Mouse (Mus musculus): ENCODE data around the gene Armh3. TPM values are rescaled to one million over a fixed set of nuclear protein-coding genes. Genes with fewer than 3 reads are reported as not detected.

Gene Armh3
- total RNA-seq, 1 experiment: 8.0 TPM

DNA sequence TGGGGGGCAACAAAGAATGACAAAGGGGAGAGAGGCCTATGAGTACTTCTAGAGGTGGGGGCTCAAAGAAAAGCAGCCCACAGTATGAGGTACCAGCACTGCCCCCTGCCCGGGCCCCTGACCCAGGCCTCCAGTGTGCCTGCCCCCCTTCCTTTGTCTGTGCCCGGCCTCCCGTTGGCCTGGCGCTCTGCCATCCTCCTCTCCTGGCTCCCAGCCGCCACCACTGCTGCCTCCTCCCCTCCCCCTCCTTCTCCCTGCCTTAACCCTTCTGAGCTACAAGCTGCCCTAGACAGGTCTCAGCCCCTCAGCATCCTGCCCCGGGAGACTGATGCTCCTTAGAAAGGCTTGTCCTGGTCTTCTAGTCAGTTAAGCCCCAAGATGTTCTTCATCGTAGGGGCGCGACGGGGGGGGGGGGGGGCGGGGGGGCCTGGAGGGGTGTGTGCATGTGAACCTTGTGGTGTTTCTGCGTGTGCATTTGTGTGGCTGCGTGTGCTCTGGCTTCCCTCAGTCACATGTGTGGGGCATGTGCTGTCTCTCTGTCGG lies 43.7 kb upstream of the Armh3 start:
- TF ChIP-seq CHD2 (IDR thresholded peaks at IDR 0.05; ENCODE audit: low read depth, low read length) (no peak), ZC3H11A (IDR thresholded peaks at IDR 0.05; ENCODE audit: borderline replicate concordance, low read depth, low read length) (no peak), MAFK (IDR thresholded peaks at IDR 0.05; ENCODE audit: insufficient read depth, low read depth, low read length) (no peak), HCFC1 (IDR thresholded peaks at IDR 0.05; ENCODE audit: borderline replicate concordance, insufficient read depth, low read length) (no peak), ZNF384 (IDR thresholded peaks at IDR 0.05; ENCODE audit: low read depth, low read length) (no peak)
- peaks cover 3 to 9% of the 10 kb centered on the region in 2 experiments for H3K4me1 ChIP-seq (ENCODE audit: control insufficient read depth in 2 of 2, insufficient read depth in 2 of 2, low read length in 2 of 2, poor library complexity in 1 of 2)
- H3K9me3 ChIP-seq (ENCODE audit: control insufficient read depth, insufficient read depth, low read depth, low read length): no peaks in the 10 kb centered on the region
- H3K9ac ChIP-seq (ENCODE audit: insufficient read depth, low read depth, low read length, poor library complexity, severe bottlenecking): peak overlapping the region; percentile 67
- DNase-seq (ENCODE audit: low read depth, low spot score): no peak
- peak overlapping the region; percentile 30; the same call in 1 of the 2 replicates for H3K27ac ChIP-seq (ENCODE audit: insufficient read depth, low read depth, low read length, poor library complexity, severe bottlenecking)
- peaks cover 6% of the 10 kb centered on the region; the same call in 1 of the 2 replicates for H3K36me3 ChIP-seq (ENCODE audit: control insufficient read depth, insufficient read depth, low read length, poor library complexity, severe bottlenecking)
- in situ Hi-C loops (cut with MboI; ENCODE audit: low sequenced_read_pairs in 2 of 2, unreplicated experiment in 2 of 2): no loop called here
- peak overlapping the region; percentile 28 to 96; a peak in 3 of 4 replicates for H3K4me3 ChIP-seq (ENCODE audit: insufficient read depth in 1 of 2, low read depth in 1 of 2, low read length in 2 of 2, poor library complexity in 1 of 2, severe bottlenecking in 1 of 2)

DNA sequence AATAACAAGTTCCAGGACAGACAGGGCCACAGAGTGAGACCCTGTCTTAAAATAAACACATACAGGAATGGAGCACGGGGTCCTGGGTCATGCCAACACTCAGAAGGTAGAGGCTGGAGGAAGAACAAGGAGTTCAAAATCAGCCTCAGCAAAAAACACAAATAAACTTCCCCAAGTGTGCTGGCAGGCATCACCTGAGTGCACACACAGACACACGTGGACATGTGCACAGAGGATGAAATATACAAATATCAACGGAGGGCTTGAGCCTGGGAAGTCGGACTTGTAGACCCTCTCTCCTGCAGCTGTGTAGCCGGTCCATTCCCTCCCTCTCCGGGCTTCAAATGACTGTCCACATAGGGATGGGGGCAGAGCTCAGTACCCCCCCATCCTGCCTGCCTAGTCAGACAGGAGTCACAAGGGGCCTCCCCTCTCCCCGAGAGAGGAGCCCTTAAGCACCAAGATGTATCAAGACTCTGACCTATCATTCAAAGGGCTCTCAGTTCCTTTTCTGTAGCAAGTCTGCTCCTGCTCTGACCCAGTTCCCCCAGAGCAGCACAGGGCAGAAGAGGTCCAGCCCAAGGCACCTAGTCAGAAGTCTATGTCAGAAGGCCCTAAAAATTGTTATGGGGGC lies 43.1 kb upstream of the Armh3 start:
- no peak for DNase-seq (ENCODE audit: low read depth, low spot score)

DNA sequence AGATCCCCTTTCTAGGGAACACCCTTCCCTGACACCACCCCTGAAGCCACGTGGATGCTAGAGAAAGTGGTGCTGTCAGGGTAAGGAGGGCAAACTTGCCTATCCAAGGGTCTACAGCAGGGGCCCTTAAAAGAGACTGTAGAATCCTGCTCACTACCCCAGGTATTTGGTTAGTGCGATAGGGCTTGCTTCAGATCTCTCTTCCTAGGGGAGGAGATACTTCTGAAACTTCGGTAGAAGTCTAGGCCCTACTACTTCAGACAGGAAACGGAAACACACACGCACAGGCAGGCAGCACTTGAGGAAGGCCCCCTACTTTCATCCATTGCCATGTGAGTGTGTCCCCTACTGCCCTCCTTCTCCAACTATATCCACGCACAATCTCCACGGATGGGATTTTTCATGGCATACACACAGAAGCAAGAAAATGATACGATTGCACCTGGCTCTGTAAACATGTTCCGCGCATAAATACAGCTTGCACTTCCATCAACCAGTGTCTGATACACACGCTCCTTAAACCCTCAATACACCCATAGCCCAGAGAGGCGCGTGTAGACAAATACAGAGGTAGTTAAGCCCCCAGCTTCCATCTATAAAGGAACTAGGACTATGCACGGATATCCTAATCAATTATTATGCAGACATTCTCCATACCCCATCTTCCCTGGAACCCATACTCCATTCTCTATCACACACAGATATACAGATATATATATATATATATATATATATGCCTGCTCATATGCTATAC lies 42.0 kb upstream of the Armh3 start:
- TF ChIP-seq MAFK (IDR thresholded peaks at IDR 0.05; ENCODE audit: insufficient read depth, low read depth, low read length) (no peak), HCFC1 (IDR thresholded peaks at IDR 0.05; ENCODE audit: borderline replicate concordance, insufficient read depth, low read length) (no peak), ZNF384 (IDR thresholded peaks at IDR 0.05; ENCODE audit: low read depth, low read length) (no peak), CHD2 (IDR thresholded peaks at IDR 0.05; ENCODE audit: low read depth, low read length) (no peak), ZC3H11A (IDR thresholded peaks at IDR 0.05; ENCODE audit: borderline replicate concordance, low read depth, low read length) (no peak)
- H3K4me1 ChIP-seq (ENCODE audit: control insufficient read depth in 2 of 2, insufficient read depth in 2 of 2, low read length in 2 of 2, poor library complexity in 1 of 2): peaks cover 3 to 13% of the 10 kb centered on the region in 2 experiments; a peak in 3 of 4 replicates
- no peaks in the 10 kb centered on the region for H3K9me3 ChIP-seq (ENCODE audit: control insufficient read depth, insufficient read depth, low read depth, low read length)
- in situ Hi-C loops (cut with MboI; ENCODE audit: low sequenced_read_pairs in 2 of 2, unreplicated experiment in 2 of 2): no loop called here
- DNase-seq (ENCODE audit: low read depth, low spot score): no peak
- peaks cover 16% of the 10 kb centered on the region for H3K36me3 ChIP-seq (ENCODE audit: control insufficient read depth, insufficient read depth, low read length, poor library complexity, severe bottlenecking)
- peak overlapping the region; percentile 81; the same call in 1 of the 2 replicates for H3K27ac ChIP-seq (ENCODE audit: insufficient read depth, low read depth, low read length, poor library complexity, severe bottlenecking)
- peak overlapping the region; percentile 81; the same call in 1 of the 2 replicates for H3K9ac ChIP-seq (ENCODE audit: insufficient read depth, low read depth, low read length, poor library complexity, severe bottlenecking)
- H3K4me3 ChIP-seq (ENCODE audit: insufficient read depth in 1 of 2, low read depth in 1 of 2, low read length in 2 of 2, poor library complexity in 1 of 2, severe bottlenecking in 1 of 2): peak overlapping the region; percentile 59 to 75

More for the DNA sequence above, 43.1 kb upstream of the Armh3 start:
- no peak for TF ChIP-seq ZNF384 (IDR thresholded peaks at IDR 0.05; ENCODE audit: low read depth, low read length)
- no peak for TF ChIP-seq ZC3H11A (IDR thresholded peaks at IDR 0.05; ENCODE audit: borderline replicate concordance, low read depth, low read length)
- no peak for TF ChIP-seq MAFK (IDR thresholded peaks at IDR 0.05; ENCODE audit: insufficient read depth, low read depth, low read length)
- TF ChIP-seq CHD2 (IDR thresholded peaks at IDR 0.05; ENCODE audit: low read depth, low read length): no peak
- no peak for TF ChIP-seq HCFC1 (IDR thresholded peaks at IDR 0.05; ENCODE audit: borderline replicate concordance, insufficient read depth, low read length)
- in situ Hi-C loops (cut with MboI; ENCODE audit: low sequenced_read_pairs in 2 of 2, unreplicated experiment in 2 of 2): no loop called here
- peaks cover 3 to 9% of the 10 kb centered on the region in 2 experiments for H3K4me1 ChIP-seq (ENCODE audit: control insufficient read depth in 2 of 2, insufficient read depth in 2 of 2, low read length in 2 of 2, poor library complexity in 1 of 2)
- H3K9ac ChIP-seq (ENCODE audit: insufficient read depth, low read depth, low read length, poor library complexity, severe bottlenecking): peak overlapping the region; percentile 60; the same call in 1 of the 2 replicates
- H3K9me3 ChIP-seq (ENCODE audit: control insufficient read depth, insufficient read depth, low read depth, low read length): no peaks in the 10 kb centered on the region
- peak overlapping the region; percentile 2; the same call in 1 of the 2 replicates for H3K27ac ChIP-seq (ENCODE audit: insufficient read depth, low read depth, low read length, poor library complexity, severe bottlenecking)
- peak overlapping the region; percentile 28 to 96; a peak in 3 of 4 replicates for H3K4me3 ChIP-seq (ENCODE audit: insufficient read depth in 1 of 2, low read depth in 1 of 2, low read length in 2 of 2, poor library complexity in 1 of 2, severe bottlenecking in 1 of 2)
- H3K36me3 ChIP-seq (ENCODE audit: control insufficient read depth, insufficient read depth, low read length, poor library complexity, severe bottlenecking): peaks cover 6% of the 10 kb centered on the region; the same call in 1 of the 2 replicates

DNA sequence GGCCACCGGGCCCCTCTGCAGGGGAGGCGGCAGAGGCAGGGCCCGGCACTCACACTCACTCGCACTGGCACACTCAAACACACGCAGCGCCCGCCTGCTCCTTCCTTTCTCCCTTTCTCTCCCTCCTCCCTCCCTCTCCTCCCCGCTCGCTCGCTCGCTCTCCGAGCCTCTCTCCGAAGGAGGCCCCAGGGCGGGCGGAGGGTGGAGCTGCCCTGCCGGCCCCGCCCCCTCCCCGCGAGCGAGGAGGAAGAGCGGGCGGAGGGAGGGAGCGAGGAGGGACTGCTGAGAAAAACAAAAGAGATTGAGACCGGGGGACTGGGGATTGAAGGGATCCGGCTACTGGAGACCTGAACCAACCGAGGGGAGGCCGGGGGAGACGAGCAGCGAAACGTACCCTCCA lies 41.2 kb upstream of the Armh3 start:
- peak overlapping the region; percentile 81 for H3K9ac ChIP-seq (ENCODE audit: insufficient read depth, low read depth, low read length, poor library complexity, severe bottlenecking)
- peak overlapping the region; percentile 59 to 75 for H3K4me3 ChIP-seq (ENCODE audit: insufficient read depth in 1 of 2, low read depth in 1 of 2, low read length in 2 of 2, poor library complexity in 1 of 2, severe bottlenecking in 1 of 2)
- in situ Hi-C loops (cut with MboI; ENCODE audit: low sequenced_read_pairs in 2 of 2, unreplicated experiment in 2 of 2): no loop called here
- H3K27ac ChIP-seq (ENCODE audit: insufficient read depth, low read depth, low read length, poor library complexity, severe bottlenecking): peak overlapping the region; percentile 81; the same call in 1 of the 2 replicates
- peaks cover 24% of the 10 kb centered on the region for H3K36me3 ChIP-seq (ENCODE audit: control insufficient read depth, insufficient read depth, low read length, poor library complexity, severe bottlenecking)
- DNase-seq (ENCODE audit: low read depth, low spot score): peak; percentile 87
- 0 out of 2 replicates have a peak, but pooled peaks have one; percentile 45 for TF ChIP-seq HCFC1 (IDR thresholded peaks at IDR 0.05; ENCODE audit: borderline replicate concordance, insufficient read depth, low read length)
- no peak for TF ChIP-seq ZNF384 (IDR thresholded peaks at IDR 0.05; ENCODE audit: low read depth, low read length)
- TF ChIP-seq MAFK (IDR thresholded peaks at IDR 0.05; ENCODE audit: insufficient read depth, low read depth, low read length): no peak
- no peak for TF ChIP-seq ZC3H11A (IDR thresholded peaks at IDR 0.05; ENCODE audit: borderline replicate concordance, low read depth, low read length)
- H3K4me1 ChIP-seq (ENCODE audit: control insufficient read depth in 2 of 2, insufficient read depth in 2 of 2, low read length in 2 of 2, poor library complexity in 1 of 2): peaks cover 3 to 15% of the 10 kb centered on the region in 2 experiments; a peak in 3 of 4 replicates
- no peaks in the 10 kb centered on the region for H3K9me3 ChIP-seq (ENCODE audit: control insufficient read depth, insufficient read depth, low read depth, low read length)
